Mouse (Mus musculus) cerebellum, adult 2 months (tissue): ENCODE measurements around the gene 4931428F04Rik.

Source experiments
- CTCF ChIP-seq: fragments of 200-500 bp; IDR thresholded peaks from 2 replicates; pipeline ENCODE4 v1.5.1; 2011; ENCODE audit warnings: low read depth, mild to moderate bottlenecking, control low read depth, low read length, moderate library complexity, borderline replicate concordance; ENCODE audit not compliant: insufficient read depth
- POLR2A ChIP-seq: fragments of 200-500 bp; IDR thresholded peaks from 2 replicates; pipeline ENCODE4 v1.6.1; 2011; ENCODE audit warnings: low read length, control low read depth, borderline replicate concordance; ENCODE audit not compliant: insufficient read depth

DNA sequence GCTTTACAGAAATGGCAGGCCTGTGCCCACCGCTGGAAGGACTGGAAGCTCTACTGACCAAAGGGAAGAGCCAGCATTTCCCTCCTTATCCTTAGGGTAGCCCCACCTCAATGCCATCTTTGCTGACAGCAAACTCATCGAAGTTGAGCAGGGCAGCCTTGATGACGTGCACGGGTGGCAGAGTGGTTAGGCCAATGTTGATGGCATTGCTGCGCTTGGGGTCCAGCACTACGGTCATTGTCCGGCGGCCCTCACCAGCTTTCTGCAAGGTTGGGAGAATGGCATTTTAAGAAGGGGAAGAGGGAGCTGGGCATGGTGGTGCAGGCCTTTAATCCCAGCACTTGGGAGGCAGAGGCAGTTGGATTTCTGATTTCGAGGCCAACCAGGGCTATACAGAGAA lies 42.3 kb upstream of the 4931428F04Rik start:
- no peak for TF ChIP-seq CTCF
- TF ChIP-seq POLR2A, result no peak
